Mouse (Mus musculus): ENCODE data around the gene Entpd8. TPM values are rescaled to one million over a fixed set of nuclear protein-coding genes. Genes with fewer than 3 reads are reported as not detected.

Entpd8 gene
- total RNA-seq (2012; rRNA removed), result not detected in 2 replicates

DNA sequence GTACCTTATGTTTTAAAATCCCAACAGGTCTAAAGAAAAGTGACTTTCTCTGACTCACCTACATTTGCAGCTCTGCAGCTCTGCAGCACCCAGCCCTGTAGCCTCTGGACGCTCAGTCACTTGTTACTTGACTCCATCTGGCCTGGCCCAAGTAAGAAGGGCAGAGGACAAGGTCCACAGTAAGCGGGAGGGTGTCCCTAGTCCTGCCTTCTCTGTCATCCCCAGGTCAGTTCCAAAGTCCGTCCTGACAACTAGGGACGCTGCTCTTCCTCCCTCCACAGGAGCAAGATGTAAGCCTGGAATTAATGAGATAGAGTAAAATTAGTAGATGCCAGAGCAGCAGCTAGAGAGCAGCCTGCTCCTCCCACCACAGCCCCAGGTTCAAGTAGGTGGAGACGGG, at the start of gene Entpd8:
Gene Entpd8 (plus strand): TSS at position 229 of the 400 bp plus-strand sequence.
- in situ Hi-C loops (cut with MboI; ENCODE audit: low sequenced_read_pairs in 2 of 2, unreplicated experiment in 2 of 2), result no loop called here
- no peak for DNase-seq (ENCODE audit: low read depth, low spot score)
- H3K27ac ChIP-seq (ENCODE audit: insufficient read depth, low read depth, low read length, poor library complexity, severe bottlenecking), result no peak within 1 kb of the TSS
- no peaks in the 10 kb centered on the region for H3K9me3 ChIP-seq (ENCODE audit: control insufficient read depth, insufficient read depth, low read depth, low read length)
- TF ChIP-seq ZNF384 (IDR thresholded peaks at IDR 0.05; ENCODE audit: low read depth, low read length) (no peak), HCFC1 (IDR thresholded peaks at IDR 0.05; ENCODE audit: borderline replicate concordance, insufficient read depth, low read length) (no peak), ZC3H11A (IDR thresholded peaks at IDR 0.05; ENCODE audit: borderline replicate concordance, low read depth, low read length) (no peak), MAFK (IDR thresholded peaks at IDR 0.05; ENCODE audit: insufficient read depth, low read depth, low read length) (no peak), CHD2 (IDR thresholded peaks at IDR 0.05; ENCODE audit: low read depth, low read length) (no peak)
- H3K36me3 ChIP-seq (ENCODE audit: control insufficient read depth, insufficient read depth, low read length, poor library complexity, severe bottlenecking), result no peaks in the 10 kb centered on the region
- H3K9ac ChIP-seq (ENCODE audit: insufficient read depth, low read depth, low read length, poor library complexity, severe bottlenecking), result no peak within 1 kb of the TSS
- H3K4me1 ChIP-seq (ENCODE audit: control insufficient read depth in 2 of 2, insufficient read depth in 2 of 2, low read length in 2 of 2, poor library complexity in 1 of 2), result no peaks in the 10 kb centered on the region
- no peak within 1 kb of the TSS for H3K4me3 ChIP-seq (ENCODE audit: insufficient read depth in 1 of 2, low read depth in 1 of 2, low read length in 2 of 2, poor library complexity in 1 of 2, severe bottlenecking in 1 of 2)

DNA sequence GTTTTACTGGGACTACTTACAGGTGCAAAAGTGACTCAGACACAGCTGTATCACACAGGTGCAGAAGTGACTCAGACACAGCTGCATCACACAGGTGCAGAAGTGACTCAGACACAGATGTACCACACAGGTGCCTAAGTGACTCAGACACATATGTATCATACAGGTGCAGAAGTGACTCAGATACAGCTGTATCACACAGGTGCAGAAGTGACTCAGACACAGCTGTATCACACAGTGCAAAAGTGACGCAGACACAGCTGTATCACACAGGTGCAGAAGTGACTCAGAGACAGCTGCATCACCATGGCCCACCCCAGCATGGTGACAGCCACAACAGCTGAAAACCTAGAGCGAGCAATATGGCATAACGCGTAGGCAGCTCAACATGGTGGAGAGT, 45.1 kb upstream of the Entpd8 start:
- H3K9me3 ChIP-seq (ENCODE audit: control insufficient read depth, insufficient read depth, low read depth, low read length), result no peaks in the 10 kb centered on the region
- no peaks in the 10 kb centered on the region for H3K4me1 ChIP-seq (ENCODE audit: control insufficient read depth in 2 of 2, insufficient read depth in 2 of 2, low read length in 2 of 2, poor library complexity in 1 of 2)
- in situ Hi-C loops (cut with MboI; ENCODE audit: low sequenced_read_pairs in 2 of 2, unreplicated experiment in 2 of 2), result no loop called here
- no peaks in the 10 kb centered on the region; the same call in 1 of the 2 replicates for H3K36me3 ChIP-seq (ENCODE audit: control insufficient read depth, insufficient read depth, low read length, poor library complexity, severe bottlenecking)
- no peak overlapping the region for H3K4me3 ChIP-seq (ENCODE audit: insufficient read depth in 1 of 2, low read depth in 1 of 2, low read length in 2 of 2, poor library complexity in 1 of 2, severe bottlenecking in 1 of 2)
- H3K27ac ChIP-seq (ENCODE audit: insufficient read depth, low read depth, low read length, poor library complexity, severe bottlenecking), result no peak overlapping the region
- TF ChIP-seq MAFK (IDR thresholded peaks at IDR 0.05; ENCODE audit: insufficient read depth, low read depth, low read length) (no peak), CHD2 (IDR thresholded peaks at IDR 0.05; ENCODE audit: low read depth, low read length) (no peak), ZC3H11A (IDR thresholded peaks at IDR 0.05; ENCODE audit: borderline replicate concordance, low read depth, low read length) (no peak), ZNF384 (IDR thresholded peaks at IDR 0.05; ENCODE audit: low read depth, low read length) (no peak), HCFC1 (IDR thresholded peaks at IDR 0.05; ENCODE audit: borderline replicate concordance, insufficient read depth, low read length) (no peak)
- no peak overlapping the region for H3K9ac ChIP-seq (ENCODE audit: insufficient read depth, low read depth, low read length, poor library complexity, severe bottlenecking)
- DNase-seq (ENCODE audit: low read depth, low spot score), result no peak

DNA sequence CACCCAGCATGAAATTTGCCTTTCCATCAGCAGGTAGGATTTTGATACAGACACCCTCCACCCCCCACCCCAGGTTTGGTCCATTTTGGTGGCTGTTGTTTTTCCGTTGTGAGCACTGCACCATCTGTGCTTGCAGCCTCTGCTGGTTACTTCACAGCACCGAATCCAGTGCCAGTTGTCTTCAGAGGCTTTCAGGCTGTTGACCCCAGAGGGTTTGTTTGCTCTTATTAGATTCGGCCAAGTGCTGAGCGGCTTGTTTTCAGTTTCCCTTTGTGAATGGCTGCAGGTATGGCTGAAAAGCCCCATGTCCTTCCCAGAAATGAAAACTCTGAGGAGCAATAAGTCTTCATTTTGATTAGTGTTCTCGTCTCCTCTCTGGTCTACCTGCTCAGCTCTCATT, 40.0 kb upstream of the Entpd8 start:
- in situ Hi-C loops (cut with MboI; ENCODE audit: low sequenced_read_pairs in 2 of 2, unreplicated experiment in 2 of 2), result no loop called here
- Histone ChIP-seq H3K4me3 (ENCODE audit: insufficient read depth in 1 of 2, low read depth in 1 of 2, low read length in 2 of 2, poor library complexity in 1 of 2, severe bottlenecking in 1 of 2) (no peak overlapping the region), H3K27ac (ENCODE audit: insufficient read depth, low read depth, low read length, poor library complexity, severe bottlenecking) (no peak overlapping the region)

GRCm38 (mm10) chr2:25050921-25051320, 29.2 kb upstream of the Entpd8 start:
- peaks cover 3% of the 10 kb centered on the region; the same call in 1 of the 2 replicates for H3K36me3 ChIP-seq (ENCODE audit: control insufficient read depth, insufficient read depth, low read length, poor library complexity, severe bottlenecking)
- H3K27ac ChIP-seq (ENCODE audit: insufficient read depth, low read depth, low read length, poor library complexity, severe bottlenecking), result no peak overlapping the region
- TF ChIP-seq ZNF384 (IDR thresholded peaks at IDR 0.05; ENCODE audit: low read depth, low read length) (no peak), MAFK (IDR thresholded peaks at IDR 0.05; ENCODE audit: insufficient read depth, low read depth, low read length) (no peak), ZC3H11A (IDR thresholded peaks at IDR 0.05; ENCODE audit: borderline replicate concordance, low read depth, low read length) (no peak), HCFC1 (IDR thresholded peaks at IDR 0.05; ENCODE audit: borderline replicate concordance, insufficient read depth, low read length) (no peak), CHD2 (IDR thresholded peaks at IDR 0.05; ENCODE audit: low read depth, low read length) (no peak)
- H3K4me1 ChIP-seq (ENCODE audit: control insufficient read depth in 2 of 2, insufficient read depth in 2 of 2, low read length in 2 of 2, poor library complexity in 1 of 2), result peaks cover 0 to 7% of the 10 kb centered on the region in 2 experiments; a peak in 1 of 4 replicates
- no peak overlapping the region for H3K4me3 ChIP-seq (ENCODE audit: insufficient read depth in 1 of 2, low read depth in 1 of 2, low read length in 2 of 2, poor library complexity in 1 of 2, severe bottlenecking in 1 of 2)
- in situ Hi-C loops (cut with MboI; ENCODE audit: low sequenced_read_pairs in 2 of 2, unreplicated experiment in 2 of 2), result no loop called here
- no peak overlapping the region for H3K9ac ChIP-seq (ENCODE audit: insufficient read depth, low read depth, low read length, poor library complexity, severe bottlenecking)
- no peak for DNase-seq (ENCODE audit: low read depth, low spot score)
- no peaks in the 10 kb centered on the region for H3K9me3 ChIP-seq (ENCODE audit: control insufficient read depth, insufficient read depth, low read depth, low read length)

More for the DNA sequence above, 40.0 kb upstream of the Entpd8 start:
- TF ChIP-seq ZNF384 (IDR thresholded peaks at IDR 0.05; ENCODE audit: low read depth, low read length) (no peak), MAFK (IDR thresholded peaks at IDR 0.05; ENCODE audit: insufficient read depth, low read depth, low read length) (no peak), HCFC1 (IDR thresholded peaks at IDR 0.05; ENCODE audit: borderline replicate concordance, insufficient read depth, low read length) (no peak), CHD2 (IDR thresholded peaks at IDR 0.05; ENCODE audit: low read depth, low read length) (no peak), ZC3H11A (IDR thresholded peaks at IDR 0.05; ENCODE audit: borderline replicate concordance, low read depth, low read length) (no peak)
- Histone ChIP-seq H3K4me1 (ENCODE audit: control insufficient read depth in 2 of 2, insufficient read depth in 2 of 2, low read length in 2 of 2, poor library complexity in 1 of 2) (no peaks in the 10 kb centered on the region), H3K9me3 (ENCODE audit: control insufficient read depth, insufficient read depth, low read depth, low read length) (no peaks in the 10 kb centered on the region), H3K9ac (ENCODE audit: insufficient read depth, low read depth, low read length, poor library complexity, severe bottlenecking) (no peak overlapping the region), H3K36me3 (ENCODE audit: control insufficient read depth, insufficient read depth, low read length, poor library complexity, severe bottlenecking) (no peaks in the 10 kb centered on the region; the same call in 1 of the 2 replicates)
- DNase-seq (ENCODE audit: low read depth, low spot score), result no peak

All from ES-E14 (cell line).